Mouse (Mus musculus): ENCODE measurements around the gene Lck. TPM values are rescaled to one million over a fixed set of nuclear protein-coding genes. Genes with fewer than 3 reads are reported as not detected.
"Not testable (repeated sequence)": the region's sequence is repeated elsewhere in the genome, so short reads cannot be mapped to it uniquely, and the experiment has no call there.

The Lck gene
- polyA plus RNA-seq, 1 experiment from 2014 or later, result 7.1 TPM

GRCm38 (mm10) chr4:129565139-129565538 is 8.3 kb downstream of the Lck start:
- ATAC-seq, result no peak
- Histone ChIP-seq H3K9me3 (no peaks in the 10 kb centered on the region), H3K4me3 (replicated peaks) (no peak overlapping the region), H3K27me3 (no peaks in the 10 kb centered on the region), H3K4me2 (replicated peaks) (no peak overlapping the region), H3K36me3 (no peaks in the 10 kb centered on the region), H3K9ac (replicated peaks) (no peak overlapping the region), H3K27ac (no peak overlapping the region), H3K4me1 (replicated peaks) (no peaks in the 10 kb centered on the region)
- WGBS, result 83% methylated on average over 6 of the region's 6 CpGs

- Histone ChIP-seq H3K36me3 (no peaks in the 10 kb centered on the region), H3K27ac (no peak overlapping the region), H3K4me2 (replicated peaks) (no peak overlapping the region), H3K9ac (replicated peaks) (no peak overlapping the region), H3K4me1 (replicated peaks) (no peaks in the 10 kb centered on the region), H3K9me3 (no peaks in the 10 kb centered on the region), H3K4me3 (replicated peaks) (no peak overlapping the region), H3K27me3 (no peaks in the 10 kb centered on the region)
- ATAC-seq, result no peak
- 80% methylated on average over 8 of the region's 8 CpGs for WGBS
Measured at GRCm38 (mm10) chr4:129563718-129564117, 9.7 kb downstream of the Lck start.

GRCm38 (mm10) chr4:129561184-129561583 is 12.3 kb downstream of the Lck start:
- Histone ChIP-seq H3K27ac (no peak overlapping the region), H3K36me3 (no peaks in the 10 kb centered on the region), H3K4me3 (replicated peaks) (no peak overlapping the region), H3K9ac (replicated peaks) (no peak overlapping the region), H3K27me3 (0 out of 2 replicates have a peak, but pooled peaks cover 3% of the 10 kb centered on the region), H3K9me3 (no peaks in the 10 kb centered on the region), H3K4me1 (replicated peaks) (peaks cover 4% of the 10 kb centered on the region), H3K4me2 (replicated peaks) (no peak overlapping the region)
- ATAC-seq, result no peak
- 94% methylated on average over 5 of the region's 5 CpGs for WGBS

GRCm38 (mm10) chr4:129558321-129558955 is 15.0 kb downstream of the Lck start:
- Histone ChIP-seq H3K4me1 (replicated peaks) (peaks cover 13% of the 10 kb centered on the region), H3K36me3 (no peaks in the 10 kb centered on the region), H3K27ac (no peak overlapping the region), H3K4me2 (replicated peaks) (no peak overlapping the region), H3K9me3 (no peaks in the 10 kb centered on the region), H3K9ac (replicated peaks) (no peak overlapping the region), H3K27me3 (peaks cover 14% of the 10 kb centered on the region; the same call in 1 of the 2 replicates), H3K4me3 (replicated peaks) (no peak overlapping the region)
- ATAC-seq, result no peak
- 86% methylated on average over 12 of the region's 12 CpGs for WGBS

DNA sequence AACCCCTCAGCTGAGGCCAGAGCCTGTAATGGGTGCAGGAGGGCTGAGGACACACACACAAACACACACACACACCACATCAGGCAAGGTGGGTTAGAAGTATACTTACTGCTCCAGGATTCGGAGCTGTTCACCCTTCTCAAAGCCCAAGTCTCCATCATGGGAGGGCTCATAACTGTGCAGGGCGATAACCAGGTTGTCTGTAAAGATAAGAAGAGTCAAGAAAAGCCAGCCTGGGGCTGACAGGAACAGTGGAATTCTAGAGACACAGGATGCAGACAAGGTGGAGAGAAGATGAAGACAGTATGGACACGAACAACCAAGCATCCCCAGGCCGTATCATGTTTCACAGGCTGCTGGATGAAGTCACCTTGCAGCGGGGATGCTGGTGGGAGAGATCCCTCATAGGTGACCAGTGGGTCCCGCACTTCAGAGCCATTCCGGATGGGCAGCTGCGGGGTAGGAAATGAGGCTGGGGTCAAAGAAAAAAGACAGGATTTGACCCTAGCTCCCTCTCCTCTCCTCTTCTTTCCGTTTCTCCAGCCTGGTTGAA is 16.1 kb downstream of the Lck start:
- Histone ChIP-seq H3K4me1 (replicated peaks) (peaks cover 13% of the 10 kb centered on the region), H3K4me2 (replicated peaks) (peak overlapping the region; percentile 77; the same call in 1 of the 2 replicates), H3K9me3 (no peaks in the 10 kb centered on the region), H3K36me3 (no peaks in the 10 kb centered on the region), H3K9ac (replicated peaks) (0 out of 2 replicates have a peak overlapping the region, but pooled peaks have one; percentile 58), H3K27me3 (peaks cover 14% of the 10 kb centered on the region; the same call in 1 of the 2 replicates), H3K4me3 (replicated peaks) (peak overlapping the region; percentile 51; the same call in 1 of the 2 replicates), H3K27ac (peak overlapping the region; percentile 26; the same call in 1 of the 2 replicates)
- WGBS, result 91% methylated on average over 9 of the region's 9 CpGs
- no peak; the same call in 1 of the 2 replicates for ATAC-seq

DNA sequence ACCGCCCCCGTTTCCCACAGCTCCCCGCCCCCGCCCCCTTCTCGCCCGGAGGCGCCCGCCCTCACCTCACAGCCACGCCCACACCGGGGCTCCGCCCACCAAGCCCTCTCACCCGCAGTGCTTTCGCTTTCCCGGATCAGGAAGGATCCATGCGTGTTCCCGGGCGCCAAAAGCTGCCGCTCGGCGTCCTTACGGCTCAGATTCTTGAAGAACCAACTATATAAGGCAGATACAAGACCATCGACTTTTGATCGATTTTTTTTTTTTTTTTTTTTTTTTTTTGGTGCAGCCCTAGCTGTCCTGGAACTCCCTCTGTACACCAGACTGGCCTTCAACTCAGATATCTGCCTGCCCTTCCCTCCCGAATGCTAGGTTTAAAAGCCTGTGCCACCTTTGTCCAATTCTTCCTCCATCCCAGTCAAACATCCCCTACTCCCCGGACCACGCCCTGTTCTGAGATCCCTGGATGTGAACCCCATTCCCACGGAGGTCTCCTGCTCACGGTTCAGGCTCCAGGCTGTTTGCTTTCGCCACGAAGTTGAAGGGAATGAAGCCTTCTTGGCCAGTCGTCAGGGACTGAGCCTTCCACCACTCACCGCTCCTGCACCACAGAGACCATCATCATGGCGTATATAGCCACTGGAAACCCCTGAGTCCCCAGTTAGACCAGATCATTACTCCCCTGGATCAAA is 16.8 kb downstream of the Lck start:
- H3K9ac ChIP-seq (replicated peaks), result peak overlapping the region; percentile 58
- peaks cover 14% of the 10 kb centered on the region; the same call in 1 of the 2 replicates for H3K27me3 ChIP-seq
- peak overlapping the region; percentile 51 for H3K4me3 ChIP-seq (replicated peaks)
- no peaks in the 10 kb centered on the region for H3K36me3 ChIP-seq
- H3K4me1 ChIP-seq (replicated peaks), result peaks cover 13% of the 10 kb centered on the region
- 8% methylated on average over 33 of the region's 33 CpGs for WGBS
- H3K4me2 ChIP-seq (replicated peaks), result peak overlapping the region; percentile 77
- ATAC-seq, result peak; percentile 68
- no peaks in the 10 kb centered on the region for H3K9me3 ChIP-seq
- H3K27ac ChIP-seq, result peak overlapping the region; percentile 26; the same call in 1 of the 2 replicates

- peak; percentile 73 for ATAC-seq
- peak overlapping the region; percentile 64 for H3K27ac ChIP-seq
- peaks cover 14% of the 10 kb centered on the region; the same call in 1 of the 2 replicates for H3K27me3 ChIP-seq
- H3K36me3 ChIP-seq, result no peaks in the 10 kb centered on the region
- peak overlapping the region; percentile 77 for H3K4me2 ChIP-seq (replicated peaks)
- WGBS, result under 1% methylated on average over 24 of the region's 24 CpGs
- H3K4me3 ChIP-seq (replicated peaks), result peak overlapping the region; percentile 51
- no peaks in the 10 kb centered on the region for H3K9me3 ChIP-seq
- H3K4me1 ChIP-seq (replicated peaks), result peaks cover 13% of the 10 kb centered on the region
- peak overlapping the region; percentile 60 for H3K9ac ChIP-seq (replicated peaks)
Measured at GRCm38 (mm10) chr4:129555862-129556531, 17.4 kb downstream of the Lck start.

DNA sequence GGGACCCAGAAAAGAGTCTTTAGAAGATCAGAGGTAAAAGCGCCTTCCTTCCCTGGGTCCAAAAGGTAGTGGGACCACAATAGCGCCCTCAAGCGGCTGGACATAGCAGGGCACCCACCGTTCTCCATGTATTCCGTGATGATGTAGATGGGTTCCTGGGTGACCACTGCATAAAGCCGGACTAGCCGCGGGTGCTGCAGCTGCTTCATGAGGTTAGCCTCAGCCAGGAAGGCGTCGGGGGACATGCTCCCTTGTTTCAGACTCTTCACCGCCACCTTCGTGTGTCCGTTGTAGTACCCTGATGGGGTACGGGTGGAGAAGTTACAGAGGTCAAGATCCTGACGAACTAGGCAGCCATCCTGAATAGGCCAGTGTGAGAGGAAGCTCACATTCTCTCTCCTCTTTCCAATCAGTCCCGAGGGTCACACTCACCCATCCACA is 18.0 kb downstream of the Lck start:
- peak overlapping the region; percentile 77 for H3K4me2 ChIP-seq (replicated peaks)
- ATAC-seq, result peak; percentile 58; the same call in 1 of the 2 replicates
- peaks cover 14% of the 10 kb centered on the region; the same call in 1 of the 2 replicates for H3K27me3 ChIP-seq
- no peak overlapping the region for H3K27ac ChIP-seq
- 5% methylated on average over 16 of the region's 16 CpGs for WGBS
- H3K9ac ChIP-seq (replicated peaks), result peak overlapping the region; percentile 60
- peak overlapping the region; percentile 51 for H3K4me3 ChIP-seq (replicated peaks)
- H3K9me3 ChIP-seq, result no peaks in the 10 kb centered on the region
- H3K4me1 ChIP-seq (replicated peaks), result peaks cover 13% of the 10 kb centered on the region
- no peaks in the 10 kb centered on the region for H3K36me3 ChIP-seq

- not testable (repeated sequence) for H3K4me2 ChIP-seq (replicated peaks); H3K36me3 ChIP-seq; H3K9me3 ChIP-seq; ATAC-seq; H3K9ac ChIP-seq (replicated peaks); H3K27ac ChIP-seq; H3K4me3 ChIP-seq (replicated peaks)
- H3K27me3 ChIP-seq, result peaks cover 14% of the 10 kb centered on the region; the same call in 1 of the 2 replicates
- peaks cover 13% of the 10 kb centered on the region for H3K4me1 ChIP-seq (replicated peaks)
- WGBS, result 71% methylated on average over 6 of the region's 6 CpGs
Measured at GRCm38 (mm10) chr4:129554512-129554911, 18.9 kb downstream of the Lck start.

- Histone ChIP-seq H3K27ac (no peak overlapping the region), H3K9ac (replicated peaks) (no peak overlapping the region), H3K4me3 (replicated peaks) (no peak overlapping the region), H3K36me3 (no peaks in the 10 kb centered on the region), H3K4me2 (replicated peaks) (no peak overlapping the region), H3K27me3 (peaks cover 5% of the 10 kb centered on the region; the same call in 1 of the 2 replicates), H3K4me1 (replicated peaks) (peaks cover under 1% of the 10 kb centered on the region), H3K9me3 (no peaks in the 10 kb centered on the region)
- ATAC-seq, result no peak
- 75% methylated on average over 1 of the region's 1 CpGs for WGBS
Measured at GRCm38 (mm10) chr4:129550295-129550694, 23.1 kb downstream of the Lck start.

- 92% methylated on average over 2 of the region's 2 CpGs for WGBS
- Histone ChIP-seq H3K9ac (replicated peaks) (no peak overlapping the region), H3K4me1 (replicated peaks) (no peaks in the 10 kb centered on the region), H3K27ac (no peak overlapping the region), H3K27me3 (no peaks in the 10 kb centered on the region), H3K4me3 (replicated peaks) (no peak overlapping the region), H3K4me2 (replicated peaks) (no peak overlapping the region), H3K36me3 (no peaks in the 10 kb centered on the region), H3K9me3 (no peaks in the 10 kb centered on the region)
- no peak for ATAC-seq
Measured at GRCm38 (mm10) chr4:129549306-129549705, 24.1 kb downstream of the Lck start.

Data from midbrain, embryonic 13.5 days (tissue).